Mouse (Mus musculus): ENCODE measurements at regions not wholly inside any gene's neighbourhood (a gene's known extent, or its start where the extent isn't known, plus 50 kb on each side); places are given as distances from the start of the nearest gene placed in this dataset.

DNA sequence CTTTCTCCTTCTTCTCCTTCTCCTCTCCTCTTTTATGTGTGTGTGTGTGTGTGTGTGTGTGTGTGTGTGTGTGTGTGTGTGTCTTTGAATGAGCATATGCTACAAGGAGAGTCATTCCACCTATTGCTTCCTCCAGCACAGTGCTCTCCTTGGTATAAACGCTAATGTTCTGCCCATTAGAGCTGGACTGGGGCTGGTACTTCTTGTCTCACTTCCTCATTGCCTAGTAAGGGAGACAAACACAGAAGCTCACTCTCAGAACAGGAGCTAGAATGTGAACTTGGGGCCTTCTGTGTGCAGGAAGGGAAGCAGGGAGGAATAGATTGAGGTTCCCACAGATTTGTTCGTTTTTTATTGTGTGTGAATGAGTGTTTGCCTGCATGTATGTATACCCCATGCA lies 54.9 kb upstream of the Shb start:
- in situ Hi-C loops (cut with MboI, MseI) = no loop called here

DNA sequence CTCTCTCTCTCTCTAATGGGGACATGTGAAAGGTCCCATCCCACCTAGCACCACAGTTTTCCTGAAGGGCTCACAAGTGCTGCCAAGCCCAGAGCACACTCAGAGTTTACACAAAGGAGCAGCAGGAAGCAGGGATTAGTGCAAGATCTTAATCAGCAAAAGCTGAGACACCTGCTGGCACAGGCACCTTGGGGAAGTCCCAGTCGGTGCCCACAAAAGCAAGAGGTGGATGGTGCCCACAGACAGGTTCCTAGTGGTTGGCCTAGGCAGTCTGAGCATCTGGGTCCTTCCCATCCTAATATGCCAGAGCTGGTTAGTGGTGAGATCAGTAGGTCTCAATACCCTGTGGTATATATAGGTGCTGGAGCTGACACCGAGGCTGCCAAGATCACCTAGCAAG lies 54.0 kb upstream of the Shb start:
- in situ Hi-C loops (cut with MboI, MseI) = no loop called here

DNA sequence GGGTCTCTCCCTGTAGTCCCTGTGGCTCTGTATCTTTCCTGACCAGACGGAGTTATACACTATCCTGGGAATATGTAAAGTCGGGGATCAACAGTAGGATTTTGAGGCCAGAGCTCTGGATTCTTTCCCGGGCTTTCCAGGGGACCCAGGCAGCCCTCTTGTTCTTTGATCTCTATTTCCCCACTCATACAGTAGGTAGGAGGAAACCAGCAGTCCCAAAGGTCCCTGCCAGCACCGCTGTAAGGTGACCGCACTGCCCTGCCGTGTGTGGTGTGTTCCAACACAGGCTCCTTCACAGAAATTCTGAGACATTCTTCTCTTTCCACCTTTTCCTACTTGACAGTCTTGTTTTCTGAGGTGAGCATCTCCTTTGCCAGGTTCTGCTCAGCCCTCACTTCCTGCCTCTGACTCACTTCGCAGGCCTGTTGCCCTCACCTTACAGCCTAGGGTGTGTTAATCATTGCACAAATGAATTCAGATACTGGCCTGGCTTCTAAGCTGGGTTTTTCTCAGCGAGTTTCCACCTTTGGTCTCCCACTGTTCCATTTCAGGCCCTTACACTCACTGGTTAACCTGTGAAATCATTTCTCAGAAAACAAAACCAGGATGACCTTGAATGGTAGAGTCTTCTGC lies 53.0 kb upstream of the Shb start:
- in situ Hi-C loops (cut with MboI, MseI) = no loop called here

DNA sequence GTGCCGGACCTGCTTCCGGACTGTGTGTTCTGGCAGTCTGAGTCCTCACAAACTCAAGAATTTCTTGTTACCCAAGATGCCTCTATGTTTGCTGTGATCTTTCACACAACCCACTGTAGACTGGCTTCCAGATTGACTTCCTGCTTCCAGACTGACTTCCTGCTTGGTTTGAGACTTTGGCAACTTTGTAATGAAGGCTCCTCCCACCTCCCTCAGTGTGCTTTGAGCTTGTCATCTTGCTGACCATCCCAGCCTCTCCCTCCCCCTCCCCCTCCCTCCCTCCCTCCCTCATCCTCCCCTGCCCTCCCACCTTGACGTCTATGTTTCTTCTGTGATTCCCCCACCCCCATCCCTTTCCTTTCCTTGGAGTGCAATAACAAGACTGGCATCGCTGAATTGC lies 51.7 kb upstream of the Shb start:
- in situ Hi-C loops (cut with MboI, MseI) = no loop called here

DNA sequence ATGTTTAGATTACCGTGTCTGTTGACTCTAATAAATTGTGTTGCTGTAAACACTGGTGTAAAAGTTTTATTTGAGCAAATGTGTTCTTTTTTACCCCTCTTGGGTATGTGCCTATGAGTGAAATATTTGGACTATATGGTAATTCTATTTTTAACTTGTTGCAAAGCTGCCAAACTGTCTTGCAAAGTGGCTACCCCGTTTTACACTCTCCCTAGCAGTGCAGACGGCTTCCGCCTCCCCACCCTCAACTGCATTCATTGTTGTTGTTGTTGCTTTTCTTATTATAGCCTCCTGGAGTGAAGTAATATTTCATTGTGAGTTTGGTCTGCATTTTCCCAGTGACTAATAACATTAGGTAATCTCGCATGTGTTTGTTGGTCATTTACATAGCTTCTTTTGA lies 50.2 kb upstream of the Shb start:
- in situ Hi-C loops (cut with MboI, MseI) = no loop called here
